Mouse (Mus musculus) hematopoietic stem cell, adult 5-6 weeks (primary cell): ENCODE measurements around the gene Ttc5. TPM values are rescaled to one million over a fixed set of nuclear protein-coding genes. Genes with fewer than 3 reads are reported as not detected.
A peak's percentile ranks its signal among the peaks of the same experiment; 100 is the strongest.
"Not testable (repeated sequence)": the region's sequence is repeated elsewhere in the genome, so short reads cannot be mapped to it uniquely, and the experiment has no call there.

Experiments used
- ATAC-seq, 2 experiments: fragments of 125-278 bp in 1 of 2; replicated peaks in 1 of 2; 2 replicates each; pipeline ENCODE4 v1.8.0; 2016 to 2017; ENCODE audit warnings: inconsistent platforms in 2 of 2, mild to moderate bottlenecking in 2 of 2, moderate number of reproducible peaks in 2 of 2, low read depth in 1 of 2, moderate TSS enrichment in 1 of 2; ENCODE audit not compliant: low FRiP score in 2 of 2, poor library complexity in 2 of 2, severe bottlenecking in 2 of 2, insufficient read depth in 1 of 2, low TSS enrichment in 1 of 2
- total RNA-seq: library from RNA; stranded (forward); fragments of 172-1452, 232-1000 nt; gene quantifications from 2 replicates; pipeline ENCODE4 v1.2.3, GENCODE M21; 2017

The Ttc5 gene
- total RNA-seq, 1 experiment from 2014 or later: 38.0 TPM

GRCm38 (mm10) chr14:50795261-50795935, 10.1 kb upstream of the Ttc5 start:
- no peak for ATAC-seq

- ATAC-seq: no peak
Observed at GRCm38 (mm10) chr14:50788157-50788556, 2.8 kb upstream of the Ttc5 start.

GRCm38 (mm10) chr14:50784391-50785250, 698 bp downstream of the Ttc5 start:
- ATAC-seq: no peak; a peak in 1 of 4 replicates

- ATAC-seq: no peak
Observed at GRCm38 (mm10) chr14:50782166-50782565, 3.2 kb downstream of the Ttc5 start.

GRCm38 (mm10) chr14:50771342-50771741, 14.0 kb downstream of the Ttc5 start:
- ATAC-seq: no peak

- no peak for ATAC-seq
Observed at GRCm38 (mm10) chr14:50765736-50766135, 19.6 kb downstream of the Ttc5 start.

- ATAC-seq: no peak
Observed at GRCm38 (mm10) chr14:50758416-50759085, 26.8 kb downstream of the Ttc5 start.

GRCm38 (mm10) chr14:50744994-50745393, 40.3 kb downstream of the Ttc5 start, which contains the start of gene Olfr749:
Olfr749 (minus strand) TSS chr14:50745094.
- no peak for ATAC-seq

GRCm38 (mm10) chr14:50741584-50741983, 43.7 kb downstream of the Ttc5 start:
- no peak for ATAC-seq

- peak; percentile 56 to 78; a peak in 3 of 4 replicates for ATAC-seq
Observed at GRCm38 (mm10) chr14:50740334-50740733, 45.0 kb downstream of the Ttc5 start.

GRCm38 (mm10) chr14:50722371-50722770, 62.9 kb downstream of the Ttc5 start:
- ATAC-seq: not testable (repeated sequence)

- ATAC-seq: not testable (repeated sequence)
Observed at GRCm38 (mm10) chr14:50719875-50720274, 65.4 kb downstream of the Ttc5 start.

Other genes starting within 250 kb of the Ttc5 start
- not detected in 2 replicates for gene Olfr744, start 170.6 kb downstream of the Ttc5 start, total RNA-seq
- gene Olfr745, start 146.1 kb downstream of the Ttc5 start, total RNA-seq: not detected in 2 replicates
- not detected in 2 replicates for gene Olfr746, start 138.4 kb downstream of the Ttc5 start, total RNA-seq
- gene Olfr747, start 92.3 kb downstream of the Ttc5 start, total RNA-seq: not detected in 2 replicates
- not detected in 2 replicates for gene Olfr748, start 78.1 kb downstream of the Ttc5 start, total RNA-seq
- gene Olfr749, start 40.4 kb downstream of the Ttc5 start, total RNA-seq: not detected in 2 replicates
- not detected in 2 replicates for gene Ccnb1ip1, start 22.2 kb upstream of the Ttc5 start, total RNA-seq
- gene Parp2, start 22.3 kb upstream of the Ttc5 start, total RNA-seq: 91.4 and 97.5 TPM in 2 replicates
- 6.6 and 24.2 TPM in 2 replicates for gene Tep1, start 85.0 kb upstream of the Ttc5 start, total RNA-seq
- gene Klhl33, start 112.0 kb upstream of the Ttc5 start, total RNA-seq: not detected in 2 replicates
- gene Osgep, start 139.4 kb upstream of the Ttc5 start, total RNA-seq: 106 and 113 TPM in 2 replicates
- 136 and 150 TPM in 2 replicates for gene Apex1, start 139.4 kb upstream of the Ttc5 start, total RNA-seq
- gene Pip4p1, start 145.3 kb upstream of the Ttc5 start, total RNA-seq: 9.0 and 15.9 TPM in 2 replicates
- gene Pnp, start 145.6 kb upstream of the Ttc5 start, total RNA-seq: 101 and 172 TPM in 2 replicates
- gene Gm49342, start 159.0 kb upstream of the Ttc5 start, total RNA-seq: 45.7 and 69.8 TPM in 2 replicates
- gene Pnp2, start 170.5 kb upstream of the Ttc5 start, total RNA-seq: 3.5 and 4.7 TPM in 2 replicates
- not detected in 2 replicates for gene Rnase10, start 222.2 kb upstream of the Ttc5 start, total RNA-seq